Mouse (Mus musculus): ENCODE results near the gene 1110004F10Rik. TPM values are rescaled to one million over a fixed set of nuclear protein-coding genes. Genes with fewer than 3 reads are reported as not detected.

1110004F10Rik gene
- total RNA-seq (2023) = 10 to 100 TPM; 35.1 to 42.6 TPM

DNA sequence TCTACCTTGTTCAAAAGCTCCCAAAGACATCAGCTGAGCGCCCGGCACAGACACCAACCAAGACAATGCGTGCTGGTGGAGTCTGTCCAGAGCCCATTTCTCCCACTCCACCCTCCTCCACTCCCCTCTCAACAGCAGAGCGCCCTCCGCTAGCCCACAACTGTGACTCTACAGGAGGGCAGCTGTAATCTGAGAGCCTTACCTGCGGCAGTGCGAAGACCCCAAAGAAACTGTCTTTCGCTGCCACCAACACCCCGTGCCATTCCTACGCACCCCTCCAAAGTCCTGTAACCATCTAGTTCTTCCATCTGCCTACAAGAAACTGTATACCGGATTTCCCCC lies at the start of gene 1110004F10Rik:
Gene 1110004F10Rik (plus strand): TSS at position 202 of the 342 bp plus-strand sequence.

DNA sequence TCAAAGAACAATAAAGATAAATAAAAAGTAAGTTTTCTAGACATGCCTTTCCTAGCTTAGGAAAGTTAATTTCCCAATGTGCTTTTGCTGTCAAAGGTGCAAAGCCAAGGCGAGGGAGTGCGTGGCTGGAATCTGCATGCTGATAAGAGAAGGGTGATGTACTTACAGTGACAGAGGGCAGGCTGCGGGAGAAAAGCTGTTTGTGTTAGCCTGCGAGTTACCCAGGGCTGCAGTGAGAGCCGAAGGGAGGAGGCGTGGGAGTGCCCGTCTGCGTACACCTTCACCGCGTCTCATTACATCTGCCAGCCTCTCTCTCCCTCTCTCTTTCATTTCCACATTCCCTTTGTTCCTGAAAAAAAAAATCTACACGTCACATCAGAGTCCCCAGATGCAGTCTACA lies 686 bp upstream of the 1110004F10Rik start, which contains the start of gene Sox6:
Gene Sox6 (minus strand): TSS at position 286 of the 400 bp plus-strand sequence.

DNA sequence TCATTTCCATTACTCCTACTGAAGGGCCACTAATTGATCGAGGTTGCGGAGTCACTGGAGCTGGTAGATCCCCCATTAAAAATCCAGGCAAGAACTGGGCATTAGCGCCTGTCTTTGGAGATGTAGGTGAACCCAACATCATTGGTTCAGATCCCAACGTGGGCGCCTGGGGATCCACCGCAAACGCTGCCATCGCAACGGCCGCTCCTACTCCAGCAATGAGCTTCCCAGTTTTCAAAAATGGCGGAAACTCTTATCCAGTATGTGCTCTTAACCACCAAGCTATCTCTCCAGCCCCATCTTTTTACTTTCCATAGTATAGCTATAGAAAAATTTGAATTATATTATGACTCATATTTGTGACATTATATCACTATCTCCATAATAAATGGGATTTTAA lies 45.2 kb downstream of the 1110004F10Rik start, which contains the start of gene Gm4353:
Gene Gm4353 (minus strand): TSS at position 270 of the 400 bp plus-strand sequence.

Other genes starting within 250 kb of the 1110004F10Rik start
- gene Sox6, start 601 bp upstream of the 1110004F10Rik start, total RNA-seq (2023) = 10 to 100 TPM; 13.7 to 26.1 TPM
- gene Gm4353, start 45.2 kb downstream of the 1110004F10Rik start, total RNA-seq (2023) = 1 to 10 TPM; 2.1 to 2.5 TPM

Measured in neutrophil, adult 83 days (primary cell).